34 mouse cellular contexts compared by ENCODE assay signal in genomic region chr17:28505591-28505990, GRCm38 (mm10). TPM values are rescaled to one million over a fixed set of nuclear protein-coding genes. Genes with fewer than 3 reads are reported as not detected.
A peak's percentile ranks its signal among the peaks of the same experiment; 100 is the strongest.
DNase-seq lines count a peak whose midpoint lies in the region; ATAC-seq and TF ChIP-seq lines count a peak whose summit lies in the region.
"Had no signal": no experiment of that assay in that cellular context is flagged by ENCODE, and none has a peak within 500 bp of the region (broad histone marks: within the 10 kb centered on the region; RNA-seq: fewer than 3 reads in every experiment).

No protein-coding gene starts in this region.

- TF ChIP-seq CTCF in thymus, adult 2 months (IDR thresholded peaks at IDR 0.05; ENCODE audit: borderline replicate concordance, control insufficient read depth, extremely low read depth, insufficient read depth, low read length, poor library complexity): no peak

- H3K4me2 ChIP-seq in heart, embryonic 16.5 days (ENCODE audit: low read depth, low read length): no peak overlapping the region
- H3K4me2 ChIP-seq: embryonic facial prominence, embryonic 13.5 days; forebrain, embryonic 12.5 days; heart, embryonic 12.5 days; heart, embryonic 15.5 days; hindbrain, embryonic 14.5 days had no signal

- 81% methylated on average over 4 of the region's 4 CpGs for WGBS in heart, embryonic 16.5 days
- WGBS in heart, embryonic 10.5 days: 88% methylated on average over 4 of the region's 4 CpGs
- 36% methylated on average over 4 of the region's 4 CpGs for WGBS in thymus, adult 2 months

- H3K9me3 ChIP-seq in heart, embryonic 16.5 days (replicated peaks; ENCODE audit: control insufficient read depth, low read length): no peaks in the 10 kb centered on the region
- H3K9me3 ChIP-seq in heart, embryonic 10.5 days: no peaks in the 10 kb centered on the region
- H3K9me3 ChIP-seq: embryonic facial prominence, embryonic 10.5 days; embryonic facial prominence, embryonic 13.5 days; forebrain, embryonic 12.5 days; heart, embryonic 12.5 days; heart, embryonic 15.5 days had no signal

- DNase-seq in heart, embryonic 10.5 days (ENCODE audit: low spot score): no peak
- no peak for DNase-seq in thymus, adult 2 months
- DNase-seq in thymus, adult 18-20 months: no peak
- peak; percentile 41 for DNase-seq in thymus, postnatal 25 days
- no peak for DNase-seq in left cerebral cortex, adult 8-10 months (ENCODE audit: low spot score in 2 of 2)
- no peak for DNase-seq in gastrocnemius, postnatal 4 days (ENCODE audit: low spot score in 2 of 2)
- DNase-seq: adrenal gland, adult 8-10 months; adrenal gland, postnatal 25 days; cerebellum, adult 11-12 months; cerebellum, adult 8-10 months; cerebellum, postnatal 10 days; cerebellum, postnatal 36 days; embryo, embryonic 11 days; gastrocnemius, postnatal 10 days; gastrocnemius, postnatal 36 days; heart, adult 11 months; heart, postnatal 14 days; heart, postnatal 4 days had no signal

- no peaks in the 10 kb centered on the region for H3K27me3 ChIP-seq in heart, embryonic 16.5 days (ENCODE audit: control insufficient read depth, insufficient read depth, low read length)
- 0 out of 2 replicates have a peak, but pooled peaks cover 3% of the 10 kb centered on the region for H3K27me3 ChIP-seq in heart, embryonic 10.5 days (ENCODE audit: insufficient read depth, poor library complexity, severe bottlenecking)
- no peaks in the 10 kb centered on the region for H3K27me3 ChIP-seq in thymus, adult 2 months (ENCODE audit: control insufficient read depth, insufficient read depth, low read length)
- H3K27me3 ChIP-seq: embryonic facial prominence, embryonic 13.5 days; heart, embryonic 15.5 days had no signal

- 0 out of 2 replicates have a peak overlapping the region, but pooled peaks have one; percentile 32 for H3K27ac ChIP-seq in heart, embryonic 16.5 days (ENCODE audit: low read length)
- H3K27ac ChIP-seq in heart, embryonic 10.5 days: no peak overlapping the region
- H3K27ac ChIP-seq in thymus, adult 2 months (ENCODE audit: control insufficient read depth, insufficient read depth, low read length): peak overlapping the region; percentile 33
- H3K27ac ChIP-seq: embryonic facial prominence, embryonic 10.5 days; embryonic facial prominence, embryonic 13.5 days; forebrain, embryonic 12.5 days; heart, embryonic 15.5 days; hindbrain, embryonic 14.5 days had no signal

- no peak overlapping the region; the same call in 1 of the 2 replicates for H3K4me3 ChIP-seq in heart, embryonic 16.5 days (ENCODE audit: low read length)
- no peak overlapping the region for H3K4me3 ChIP-seq in heart, embryonic 10.5 days
- no peak overlapping the region for H3K4me3 ChIP-seq in thymus, adult 2 months (ENCODE audit: control insufficient read depth, insufficient read depth, low read length)
- H3K4me3 ChIP-seq: embryonic facial prominence, embryonic 10.5 days; embryonic facial prominence, embryonic 13.5 days; erythroblast, embryonic 14.5 days; forebrain, embryonic 12.5 days; heart, embryonic 12.5 days; heart, embryonic 15.5 days had no signal

- TF ChIP-seq POLR2A in thymus, adult 2 months (IDR thresholded peaks at IDR 0.05; ENCODE audit: control insufficient read depth, extremely low read depth, insufficient read depth, low read length, poor library complexity): no peak

- H3K36me3 ChIP-seq in heart, embryonic 16.5 days (ENCODE audit: control insufficient read depth, insufficient read depth): no peaks in the 10 kb centered on the region
- H3K36me3 ChIP-seq in heart, embryonic 10.5 days: no peaks in the 10 kb centered on the region
- H3K36me3 ChIP-seq in thymus, adult 2 months (ENCODE audit: control insufficient read depth, insufficient read depth, low read length): no peaks in the 10 kb centered on the region
- H3K36me3 ChIP-seq: embryonic facial prominence, embryonic 10.5 days; embryonic facial prominence, embryonic 13.5 days; forebrain, embryonic 12.5 days; heart, embryonic 12.5 days; heart, embryonic 15.5 days had no signal

- peaks cover 18% of the 10 kb centered on the region for H3K4me1 ChIP-seq in heart, embryonic 16.5 days (ENCODE audit: control insufficient read depth, insufficient read depth, low read length)
- H3K4me1 ChIP-seq in heart, embryonic 10.5 days: peaks cover 20% of the 10 kb centered on the region
- H3K4me1 ChIP-seq in thymus, adult 2 months (replicated peaks; ENCODE audit: control insufficient read depth, insufficient read depth, low read length): peaks cover 59% of the 10 kb centered on the region

- H3K9ac ChIP-seq in heart, embryonic 16.5 days (ENCODE audit: low read length): no peak overlapping the region
- H3K9ac ChIP-seq: embryonic facial prominence, embryonic 13.5 days; forebrain, embryonic 12.5 days; heart, embryonic 12.5 days; heart, embryonic 15.5 days; hindbrain, embryonic 14.5 days had no signal

- no peak for ATAC-seq in heart, embryonic 16.5 days (replicated peaks; ENCODE audit: extremely low read depth, insufficient read depth, low FRiP score)
- ATAC-seq: activated CD4-positive, CD25-positive, alpha-beta regulatory T cell, adult 4 months; forebrain, embryonic 16.5 days had no signal

RNA-seq across cellular contexts. Expression of gene Fkbp5, which starts 11.7 kb away (rescaled TPM):
- 34.9 and 54.5 TPM in 2 replicates for polyA plus RNA-seq in heart, embryonic 16.5 days (2015; fragmentation: Nextera tagmentation; extraction: Ambion mirVana)
- 16.0 and 21.9 TPM in 2 replicates for polyA plus RNA-seq in heart, embryonic 10.5 days (2016; fragmentation: Nextera tagmentation; extraction: Ambion mirVana)
- polyA plus RNA-seq in thymus, adult 2 months (2012; rRNA removed): 157 and 179 TPM in 2 replicates
- total RNA-seq in left cerebral cortex, adult 8-10 months (2022): 10 to 100 TPM; 34.6 to 56.0 (median 46.5) TPM
- total RNA-seq in gastrocnemius, postnatal 4 days (2021): 10 to 100 TPM; 11.5 to 12.0 TPM

RNA-seq across cellular contexts. Expression of gene Armc12, which starts 25.0 kb away (rescaled TPM):
- polyA plus RNA-seq in heart, embryonic 16.5 days (2015; fragmentation: Nextera tagmentation; extraction: Ambion mirVana): not detected in 2 replicates
- polyA plus RNA-seq in heart, embryonic 10.5 days (2016; fragmentation: Nextera tagmentation; extraction: Ambion mirVana): 0.10 TPM in 1 of 2 replicates, not detected in the other
- polyA plus RNA-seq in thymus, adult 2 months (2012; rRNA removed): 0.33 and 0.58 TPM in 2 replicates
- total RNA-seq in left cerebral cortex, adult 8-10 months (2022): not detected
- total RNA-seq in gastrocnemius, postnatal 4 days (2021): not detected
- total RNA-seq: adrenal gland, adult 8-10 months; adrenal gland, postnatal 25 days; ES-E14; gastrocnemius, adult 18-20 months; gastrocnemius, postnatal 10 days; gastrocnemius, postnatal 36 days; heart, adult 8-10 months; heart, postnatal 14 days; heart, postnatal 4 days had no signal
- polyA plus RNA-seq: activated CD4-positive, CD25-positive, alpha-beta regulatory T cell, adult 4 months; cortical plate, adult 2 months; embryonic facial prominence, embryonic 10.5 days; embryonic facial prominence, embryonic 13.5 days; erythroblast, embryonic 14.5 days; forebrain, embryonic 12.5 days; forebrain, embryonic 16.5 days; heart, embryonic 12.5 days; heart, embryonic 15.5 days; hindbrain, embryonic 11.5 days; hindbrain, embryonic 14.5 days had no signal

RNA-seq across cellular contexts. Expression of gene Clpsl2, which starts 43.6 kb away (rescaled TPM):
- polyA plus RNA-seq in heart, embryonic 16.5 days (2015; fragmentation: Nextera tagmentation; extraction: Ambion mirVana): not detected in 2 replicates
- not detected in 2 replicates for polyA plus RNA-seq in heart, embryonic 10.5 days (2016; fragmentation: Nextera tagmentation; extraction: Ambion mirVana)
- polyA plus RNA-seq in thymus, adult 2 months (2012; rRNA removed): not detected in 2 replicates
- total RNA-seq in left cerebral cortex, adult 8-10 months (2022): not detected
- total RNA-seq in gastrocnemius, postnatal 4 days (2021): not detected
- total RNA-seq: adrenal gland, adult 8-10 months; adrenal gland, postnatal 25 days; ES-E14; gastrocnemius, adult 18-20 months; gastrocnemius, postnatal 10 days; gastrocnemius, postnatal 36 days; heart, adult 8-10 months; heart, postnatal 14 days; heart, postnatal 4 days had no signal
- polyA plus RNA-seq: activated CD4-positive, CD25-positive, alpha-beta regulatory T cell, adult 4 months; cortical plate, adult 2 months; embryonic facial prominence, embryonic 10.5 days; embryonic facial prominence, embryonic 13.5 days; erythroblast, embryonic 14.5 days; forebrain, embryonic 12.5 days; forebrain, embryonic 16.5 days; heart, embryonic 12.5 days; heart, embryonic 15.5 days; hindbrain, embryonic 11.5 days; hindbrain, embryonic 14.5 days had no signal

RNA-seq across cellular contexts. Expression of gene Clps, which starts 55.0 kb away (rescaled TPM):
- 2.2 TPM in 1 of 2 replicates, not detected in the other for polyA plus RNA-seq in heart, embryonic 16.5 days (2015; fragmentation: Nextera tagmentation; extraction: Ambion mirVana)
- polyA plus RNA-seq in heart, embryonic 10.5 days (2016; fragmentation: Nextera tagmentation; extraction: Ambion mirVana): 0.46 TPM in 1 of 2 replicates, not detected in the other
- 1.3 and 5.4 TPM in 2 replicates for polyA plus RNA-seq in thymus, adult 2 months (2012; rRNA removed)
- not detected for total RNA-seq in left cerebral cortex, adult 8-10 months (2022)
- total RNA-seq in gastrocnemius, postnatal 4 days (2021): not detected
- total RNA-seq: adrenal gland, adult 8-10 months; adrenal gland, postnatal 25 days; gastrocnemius, adult 18-20 months; gastrocnemius, postnatal 10 days; gastrocnemius, postnatal 36 days; heart, adult 8-10 months; heart, postnatal 14 days; heart, postnatal 4 days had no signal
- polyA plus RNA-seq: activated CD4-positive, CD25-positive, alpha-beta regulatory T cell, adult 4 months; brain, embryonic 14.5 days; cortical plate, adult 2 months; embryonic facial prominence, embryonic 10.5 days; embryonic facial prominence, embryonic 13.5 days; erythroblast, embryonic 14.5 days; forebrain, embryonic 12.5 days; forebrain, embryonic 16.5 days; hindbrain, embryonic 11.5 days; hindbrain, embryonic 14.5 days had no signal
